13 mouse cellular contexts compared by ENCODE assay signal in the genomic region with DNA sequence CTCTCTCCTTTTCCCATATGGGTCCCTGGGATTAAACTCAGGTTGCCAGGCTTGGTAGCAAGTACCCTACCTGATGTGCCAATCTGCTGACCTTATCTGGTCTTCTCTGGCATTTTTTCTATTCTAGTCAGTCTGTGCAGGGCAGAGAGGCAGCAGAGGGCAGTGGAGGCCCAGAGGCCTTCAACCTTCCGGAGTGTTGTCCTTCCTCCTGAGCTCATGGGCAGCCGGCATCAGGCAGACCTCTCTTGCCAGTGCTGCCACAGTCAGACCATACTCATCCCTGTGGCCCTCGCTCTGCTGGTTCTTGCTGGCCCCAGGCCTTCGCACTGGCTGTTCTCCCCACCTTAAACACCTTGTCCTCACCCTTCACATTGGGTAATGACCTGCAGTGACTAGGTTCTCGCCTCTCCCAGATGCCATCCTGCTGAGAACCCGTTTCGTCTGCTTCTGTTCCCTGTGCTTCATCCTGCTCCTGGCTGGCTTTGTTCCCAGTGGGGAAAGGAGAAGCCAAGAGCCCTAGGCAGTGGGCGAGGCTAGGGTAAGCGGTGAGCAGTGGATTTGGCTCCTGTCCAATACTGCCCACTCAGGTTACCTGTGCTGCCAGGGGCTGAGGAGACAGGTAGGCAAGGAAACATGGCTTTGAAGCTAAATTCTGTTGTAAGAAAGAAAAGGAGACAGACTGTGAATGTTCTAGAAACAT. TPM values are rescaled to one million over a fixed set of nuclear protein-coding genes. Genes with fewer than 3 reads are reported as not detected.
DNase-seq lines count a peak whose midpoint lies in the region; ATAC-seq lines count a peak whose summit lies in the region.
"Had no signal": no experiment of that assay in that cellular context is flagged by ENCODE, and none has a peak within 500 bp of the region (broad histone marks: within the 10 kb centered on the region; RNA-seq: fewer than 3 reads in every experiment).

No protein-coding gene starts in this region.

- H3K4me3 ChIP-seq in heart, embryonic 15.5 days = no peak overlapping the region
- H3K4me3 ChIP-seq: forebrain, embryonic 12.5 days; midbrain, embryonic 13.5 days had no signal

- H3K27me3 ChIP-seq in heart, embryonic 15.5 days = no peaks in the 10 kb centered on the region

- no peaks in the 10 kb centered on the region for H3K9me3 ChIP-seq in heart, embryonic 15.5 days (replicated peaks)
- H3K9me3 ChIP-seq: forebrain, embryonic 12.5 days; midbrain, embryonic 13.5 days had no signal

- no peak overlapping the region for H3K9ac ChIP-seq in heart, embryonic 15.5 days
- H3K9ac ChIP-seq: forebrain, embryonic 12.5 days; midbrain, embryonic 13.5 days had no signal

- WGBS in heart, embryonic 15.5 days = 49% methylated on average over 9 of the region's 9 CpGs

- no peaks in the 10 kb centered on the region for H3K36me3 ChIP-seq in heart, embryonic 15.5 days
- H3K36me3 ChIP-seq: forebrain, embryonic 12.5 days; midbrain, embryonic 13.5 days had no signal

- ATAC-seq in heart, embryonic 15.5 days (replicated peaks; ENCODE audit: insufficient number of reproducible peaks, insufficient read depth, low FRiP score, low read depth) = peak; percentile 1; the same call in 1 of the 2 replicates
- ATAC-seq: inflammation-experienced regulatory T-cells, adult 6 months; midbrain, embryonic 13.5 days had no signal

- H3K4me2 ChIP-seq in heart, embryonic 15.5 days = no peak overlapping the region
- H3K4me2 ChIP-seq: forebrain, embryonic 12.5 days; midbrain, embryonic 13.5 days had no signal

- H3K4me1 ChIP-seq in heart, embryonic 15.5 days (replicated peaks) = peaks cover 11% of the 10 kb centered on the region; the same call in 1 of the 2 replicates
- H3K4me1 ChIP-seq: midbrain, embryonic 13.5 days had no signal

- no peak for DNase-seq in heart, adult 9 months (ENCODE audit: low spot score in 2 of 2)
- peak; percentile 53 for DNase-seq in 3T3-L1 (ENCODE audit: low read depth, low spot score)
- peak; percentile 32 for DNase-seq in brain, adult 2 months (ENCODE audit: low read depth, low spot score)
- peak; percentile 66 to 67 for DNase-seq in kidney, postnatal 36 days
- no peak for DNase-seq in right cerebral cortex, adult 18-20 months
- DNase-seq in spleen, postnatal 36 days (ENCODE audit: low spot score in 2 of 2) = no peak
- DNase-seq: gastrocnemius, postnatal 25 days; layer of hippocampus, postnatal 36 days; right cerebral cortex, postnatal 4 days had no signal

- no peak overlapping the region for H3K27ac ChIP-seq in heart, embryonic 15.5 days
- H3K27ac ChIP-seq: forebrain, embryonic 12.5 days; midbrain, embryonic 13.5 days had no signal

RNA-seq across cellular contexts. Expression of a gene that starts 10.1 kb away (rescaled TPM):
- polyA plus RNA-seq in heart, embryonic 15.5 days (2015; fragmentation: Nextera tagmentation; extraction: Ambion mirVana) = 21.8 and 26.3 TPM in 2 replicates

RNA-seq across cellular contexts. Expression of a gene that starts 18.7 kb away (rescaled TPM):
- 11.0 and 13.4 TPM in 2 replicates for polyA plus RNA-seq in heart, embryonic 15.5 days (2015; fragmentation: Nextera tagmentation; extraction: Ambion mirVana)

Comparison
In these comparisons a context has a peak if more than half of its experiments do, and no peak if none do; other contexts are left out.
1. DNase-seq: peak in 3T3-L1 (single experiment), brain, adult 2 months (single experiment) and kidney, postnatal 36 days (2 of 2); none in heart, adult 9 months (0 of 2), right cerebral cortex, adult 18-20 months (single experiment) and spleen, postnatal 36 days (0 of 2).